Mouse (Mus musculus): ENCODE measurements around the gene Zfp459. TPM values are rescaled to one million over a fixed set of nuclear protein-coding genes. Genes with fewer than 3 reads are reported as not detected.
"Not testable (repeated sequence)": the region's sequence is repeated elsewhere in the genome, so short reads cannot be mapped to it uniquely, and the experiment has no call there.

Zfp459 gene
- polyA plus RNA-seq, 1 experiment from 2014 or later = 0.46 TPM

DNA sequence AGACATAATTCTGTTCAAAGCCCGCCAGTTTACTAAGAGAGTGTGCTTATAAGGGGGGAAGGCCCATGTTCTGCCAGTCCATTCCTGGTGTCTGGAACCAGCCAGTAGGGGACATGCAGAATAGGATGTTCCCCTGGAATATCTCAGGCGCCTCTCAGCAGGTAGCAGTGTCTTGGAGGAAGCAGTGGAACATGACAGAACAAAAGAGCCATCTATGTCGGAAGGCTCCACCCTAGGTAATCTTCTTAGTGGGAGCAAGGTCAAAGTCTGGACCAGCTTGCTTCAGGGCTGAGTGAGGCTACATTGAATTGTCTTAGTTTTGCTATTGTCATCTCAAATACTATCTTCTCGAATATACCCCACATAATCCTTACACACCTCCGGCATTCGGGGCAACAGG, 5.5 kb downstream of the Zfp459 start:
- Histone ChIP-seq H3K4me1 (peaks cover 1% of the 10 kb centered on the region; the same call in 1 of the 2 replicates), H3K9ac (replicated peaks) (no peak overlapping the region), H3K27me3 (no peaks in the 10 kb centered on the region), H3K9me3 (no peaks in the 10 kb centered on the region), H3K27ac (replicated peaks) (no peak overlapping the region), H3K36me3 (no peaks in the 10 kb centered on the region), H3K4me3 (no peak overlapping the region), H3K4me2 (replicated peaks) (no peak overlapping the region)
- 85% methylated on average over 6 of the region's 6 CpGs for WGBS
- ATAC-seq (ENCODE audit: low FRiP score, low read depth) = no peak

DNA sequence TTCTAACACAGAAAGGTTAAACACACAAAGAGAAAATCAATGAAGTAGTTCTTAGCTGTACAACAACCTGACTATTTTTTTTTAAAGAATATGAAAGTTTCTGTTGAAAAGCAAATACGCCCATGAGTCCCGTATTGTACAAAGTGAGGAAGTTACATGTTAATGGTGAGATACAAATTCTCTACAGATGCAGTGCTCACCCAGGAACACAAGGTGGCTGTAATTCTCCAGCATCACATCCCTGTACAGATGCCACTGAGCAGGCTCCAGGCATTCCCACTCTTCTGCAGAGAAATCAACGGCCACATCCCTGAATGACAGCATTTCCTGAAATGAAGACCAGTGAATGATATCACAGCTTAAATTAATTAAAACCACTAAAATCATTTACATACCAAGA, 7.6 kb downstream of the Zfp459 start:
- ATAC-seq (ENCODE audit: low FRiP score, low read depth); H3K9ac ChIP-seq (replicated peaks); H3K27me3 ChIP-seq; H3K9me3 ChIP-seq; H3K4me3 ChIP-seq; H3K4me2 ChIP-seq (replicated peaks); H3K4me1 ChIP-seq; H3K27ac ChIP-seq (replicated peaks); H3K36me3 ChIP-seq: not testable (repeated sequence)
- 73% methylated on average over 3 of the region's 3 CpGs for WGBS

DNA sequence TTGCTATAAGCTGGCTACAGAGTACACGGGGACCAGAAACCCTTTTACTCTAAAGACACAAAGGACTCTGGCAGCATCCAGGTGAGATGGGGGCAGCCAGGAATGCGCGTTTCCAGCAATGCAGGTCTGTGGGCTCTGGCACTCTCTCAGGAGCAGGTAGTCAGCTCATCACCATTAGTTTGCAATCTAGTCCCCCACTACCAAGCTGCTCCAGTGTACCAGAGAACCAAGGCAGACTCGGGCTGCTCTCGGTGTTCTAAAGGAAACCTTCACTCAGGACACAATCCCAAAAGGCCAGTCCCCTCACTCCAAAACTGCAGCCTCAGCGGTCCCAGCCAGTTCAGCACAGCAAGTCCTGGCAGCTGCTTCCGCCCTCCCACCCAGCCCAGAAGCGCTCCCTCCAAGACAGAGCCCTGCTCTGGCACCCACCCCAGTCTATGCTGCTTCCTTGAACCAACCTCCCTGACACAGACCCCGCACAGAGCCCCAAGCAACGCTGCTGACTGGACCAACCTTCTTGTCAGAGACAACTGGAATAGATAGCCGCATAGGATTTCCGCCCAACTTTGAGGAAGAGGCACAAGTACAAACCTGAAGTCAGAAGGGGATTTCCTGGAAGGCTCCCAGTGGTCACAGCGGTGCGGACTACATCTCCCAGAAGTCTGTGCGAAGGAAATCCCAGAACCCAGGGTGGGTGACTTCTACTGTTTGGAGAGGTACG, 21.9 kb downstream of the Zfp459 start, which contains the start of gene Zfp429:
Gene Zfp429, minus strand, starts transcription at position 637 of the 721 bp plus-strand sequence.
- peak; percentile 97 for ATAC-seq (ENCODE audit: low FRiP score, low read depth)
- Histone ChIP-seq H3K4me2 (replicated peaks) (peak within 1 kb of the TSS; percentile 69), H3K4me3 (peak within 1 kb of the TSS; percentile 60), H3K9ac (replicated peaks) (peak within 1 kb of the TSS; percentile 60; the same call in 1 of the 2 replicates)
- not testable (repeated sequence) for H3K36me3 ChIP-seq; H3K27me3 ChIP-seq; H3K4me1 ChIP-seq; H3K27ac ChIP-seq (replicated peaks); H3K9me3 ChIP-seq
- WGBS = 3% methylated on average over 16 of the region's 16 CpGs

DNA sequence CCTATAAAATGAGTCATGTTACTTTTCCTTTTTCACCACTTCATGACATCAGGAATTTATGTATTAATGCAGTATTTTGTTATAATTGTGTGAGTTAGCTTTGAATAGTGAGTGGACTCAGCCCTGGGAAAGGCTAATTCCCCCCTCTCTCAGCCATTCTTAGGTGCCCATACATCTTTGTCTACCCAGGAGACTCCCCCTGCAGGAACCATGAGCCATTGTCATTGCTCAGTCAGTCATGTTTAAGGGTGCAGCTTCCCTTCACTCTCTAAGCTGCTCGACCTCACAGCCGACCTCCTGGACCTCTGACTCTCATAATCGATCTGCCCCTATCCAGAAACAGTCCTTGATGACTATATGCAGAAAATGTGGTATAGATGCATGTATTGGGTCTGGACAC, 45.0 kb downstream of the Zfp459 start:
- 61% methylated on average over 3 of the region's 3 CpGs for WGBS
- H3K9me3 ChIP-seq; ATAC-seq (ENCODE audit: low FRiP score, low read depth); H3K27me3 ChIP-seq; H3K36me3 ChIP-seq; H3K4me3 ChIP-seq; H3K9ac ChIP-seq (replicated peaks); H3K27ac ChIP-seq (replicated peaks); H3K4me1 ChIP-seq; H3K4me2 ChIP-seq (replicated peaks): not testable (repeated sequence)

DNA sequence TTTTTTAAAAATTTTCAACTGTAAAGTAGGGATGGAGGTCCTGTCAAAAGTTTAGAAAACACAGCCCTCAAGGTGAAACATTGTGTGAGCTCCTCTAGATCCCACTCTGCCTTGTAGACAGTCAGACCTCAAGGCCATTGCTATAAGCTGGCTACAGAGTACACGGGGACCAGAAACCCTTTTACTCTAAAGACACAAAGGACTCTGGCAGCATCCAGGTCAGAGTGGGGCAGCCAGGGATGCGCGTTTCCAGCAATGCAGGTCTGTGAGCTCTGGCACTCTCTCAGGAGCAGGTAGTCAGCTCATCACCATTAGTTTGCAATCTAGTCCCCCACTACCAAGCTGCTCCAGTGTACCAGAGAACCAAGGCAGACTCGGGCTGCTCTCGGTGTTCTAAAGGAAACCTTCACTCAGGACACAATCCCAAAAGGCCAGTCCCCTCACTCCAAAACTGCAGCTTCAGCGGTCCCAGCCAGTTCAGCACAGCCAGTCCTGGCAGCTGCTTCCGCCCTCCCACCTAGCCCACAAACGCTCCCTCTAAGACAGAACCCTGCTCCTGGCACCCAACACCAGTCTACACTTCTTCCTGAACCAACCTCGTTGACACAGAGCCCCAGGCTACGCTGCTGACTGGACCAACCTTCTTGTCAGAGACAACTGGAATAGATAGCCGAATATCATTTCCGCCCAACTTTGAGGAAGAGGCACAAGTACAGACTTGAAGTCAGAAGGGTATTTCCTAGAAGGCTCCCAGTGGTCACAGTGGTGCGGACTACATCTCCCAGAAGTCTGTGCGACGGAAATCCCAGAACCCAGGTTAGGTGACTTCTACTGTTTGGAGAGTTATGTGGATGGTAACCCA, 45.9 kb downstream of the Zfp459 start, which contains the start of the genes Gm28041 and Zfp456:
Gene Gm28041, minus strand, starts transcription at position 684 of the 862 bp plus-strand sequence.
Gene Zfp456, minus strand, starts transcription at position 761 of the 862 bp plus-strand sequence.
- not testable (repeated sequence) for H3K27me3 ChIP-seq; H3K9me3 ChIP-seq; H3K36me3 ChIP-seq; H3K27ac ChIP-seq (replicated peaks); H3K4me1 ChIP-seq
- WGBS = 15% methylated on average over 14 of the region's 15 CpGs
- Histone ChIP-seq H3K4me3 (peak within 1 kb of the TSS; percentile 39), H3K9ac (replicated peaks) (peak within 1 kb of the TSS; percentile 46; the same call in 1 of the 2 replicates), H3K4me2 (replicated peaks) (peak within 1 kb of the TSS; percentile 53)
- ATAC-seq (ENCODE audit: low FRiP score, low read depth) = peak; percentile 87

DNA sequence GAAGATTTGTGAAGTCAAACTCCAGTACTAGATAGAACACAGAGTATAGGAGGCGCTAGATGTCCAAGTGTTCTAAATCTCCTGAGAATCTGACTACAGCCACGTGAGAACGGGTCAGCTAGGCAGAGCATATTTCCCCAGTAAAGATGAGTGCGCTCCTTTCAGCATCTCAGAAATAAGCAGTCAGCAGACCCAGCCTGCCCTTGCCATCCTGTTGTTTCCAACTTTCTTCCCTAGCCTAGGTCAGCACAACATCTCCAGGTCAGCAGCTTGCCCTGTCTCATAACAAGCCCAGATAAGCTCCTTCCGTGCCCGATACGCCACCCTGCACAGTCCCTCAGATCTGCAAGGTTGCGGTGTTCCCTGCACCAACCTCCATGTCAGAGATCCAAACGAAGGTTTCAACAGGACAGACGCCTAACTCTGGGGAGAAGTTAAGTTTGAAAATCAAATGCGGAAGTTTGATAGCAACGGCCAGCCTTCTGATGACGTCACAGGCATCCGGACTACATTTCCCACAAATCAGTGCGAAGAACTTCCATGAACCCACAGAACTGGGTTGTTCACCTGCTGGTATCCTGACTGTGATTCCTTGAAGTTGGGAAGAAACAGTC, 61.0 kb downstream of the Zfp459 start, which contains the start of the genes Gm28044 and Zfp953:
Gene Gm28044, minus strand, starts transcription at position 406 of the 614 bp plus-strand sequence.
Gene Zfp953, minus strand, starts transcription at position 475 of the 614 bp plus-strand sequence.
- Histone ChIP-seq H3K4me1 (peaks cover 7% of the 10 kb centered on the region; the same call in 1 of the 2 replicates), H3K4me2 (replicated peaks) (peak within 1 kb of the TSS; percentile 61), H3K27me3 (no peaks in the 10 kb centered on the region), H3K27ac (replicated peaks) (no peak within 1 kb of the TSS), H3K4me3 (peak within 1 kb of the TSS; percentile 76), H3K9ac (replicated peaks) (peak within 1 kb of the TSS; percentile 53), H3K36me3 (no peaks in the 10 kb centered on the region), H3K9me3 (no peaks in the 10 kb centered on the region)
- peak; percentile 95 for ATAC-seq (ENCODE audit: low FRiP score, low read depth)
- WGBS = under 1% methylated on average over 15 of the region's 15 CpGs

Other genes with a start within 250 kb of the Zfp459 start
- gene Rsl1, start 248.2 kb downstream of the Zfp459 start, polyA plus RNA-seq (2016; fragmentation: Nextera tagmentation; extraction: Ambion mirVana) = 4.8 and 5.1 TPM in 2 replicates
- gene Zfp455, start 226.9 kb downstream of the Zfp459 start, polyA plus RNA-seq (2016; fragmentation: Nextera tagmentation; extraction: Ambion mirVana) = 0.83 and 1.7 TPM in 2 replicates
- 2.7 and 3.3 TPM in 2 replicates for gene Zfp458, start 143.0 kb downstream of the Zfp459 start, polyA plus RNA-seq (2016; fragmentation: Nextera tagmentation; extraction: Ambion mirVana)
- gene Zfp457, start 114.9 kb downstream of the Zfp459 start, polyA plus RNA-seq (2016; fragmentation: Nextera tagmentation; extraction: Ambion mirVana) = 0.41 and 0.71 TPM in 2 replicates
- gene Zfp595, start 88.8 kb downstream of the Zfp459 start, polyA plus RNA-seq (2016; fragmentation: Nextera tagmentation; extraction: Ambion mirVana) = 1.5 and 1.9 TPM in 2 replicates
- 0.84 TPM in 1 of 2 replicates, not detected in the other for gene Gm28044, start 60.9 kb downstream of the Zfp459 start, polyA plus RNA-seq (2016; fragmentation: Nextera tagmentation; extraction: Ambion mirVana)
- 0.94 and 0.98 TPM in 2 replicates for gene Zfp953, start 60.8 kb downstream of the Zfp459 start, polyA plus RNA-seq (2016; fragmentation: Nextera tagmentation; extraction: Ambion mirVana)
- gene Gm28041, start 45.7 kb downstream of the Zfp459 start, polyA plus RNA-seq (2016; fragmentation: Nextera tagmentation; extraction: Ambion mirVana) = 0.29 TPM in 1 of 2 replicates, not detected in the other
- 0.83 and 1.2 TPM in 2 replicates for gene Zfp456, start 45.6 kb downstream of the Zfp459 start, polyA plus RNA-seq (2016; fragmentation: Nextera tagmentation; extraction: Ambion mirVana)
- 2.9 and 4.3 TPM in 2 replicates for gene Zfp429, start 21.6 kb downstream of the Zfp459 start, polyA plus RNA-seq (2016; fragmentation: Nextera tagmentation; extraction: Ambion mirVana)
- 6.0 and 6.8 TPM in 2 replicates for gene Zfp874a, start 30.2 kb upstream of the Zfp459 start, polyA plus RNA-seq (2016; fragmentation: Nextera tagmentation; extraction: Ambion mirVana)
- 2.0 and 2.7 TPM in 2 replicates for gene Zfp874b, start 62.8 kb upstream of the Zfp459 start, polyA plus RNA-seq (2016; fragmentation: Nextera tagmentation; extraction: Ambion mirVana)
- gene Zfp58, start 79.1 kb upstream of the Zfp459 start, polyA plus RNA-seq (2016; fragmentation: Nextera tagmentation; extraction: Ambion mirVana) = 16.7 and 16.8 TPM in 2 replicates
- gene Gm26965, start 104.7 kb upstream of the Zfp459 start, polyA plus RNA-seq (2016; fragmentation: Nextera tagmentation; extraction: Ambion mirVana) = 0.22 and 0.46 TPM in 2 replicates
- gene Zfp87, start 104.8 kb upstream of the Zfp459 start, polyA plus RNA-seq (2016; fragmentation: Nextera tagmentation; extraction: Ambion mirVana) = 32.7 and 36.7 TPM in 2 replicates
- 17.7 and 19.6 TPM in 2 replicates for gene Zfp748, start 132.4 kb upstream of the Zfp459 start, polyA plus RNA-seq (2016; fragmentation: Nextera tagmentation; extraction: Ambion mirVana)
- 3.4 and 4.1 TPM in 2 replicates for gene Zfp729b, start 188.3 kb upstream of the Zfp459 start, polyA plus RNA-seq (2016; fragmentation: Nextera tagmentation; extraction: Ambion mirVana)
- 0.29 TPM in 1 of 2 replicates, not detected in the other for gene Gm49345, start 216.4 kb upstream of the Zfp459 start, polyA plus RNA-seq (2016; fragmentation: Nextera tagmentation; extraction: Ambion mirVana)
- gene Zfp729a, start 216.4 kb upstream of the Zfp459 start, polyA plus RNA-seq (2016; fragmentation: Nextera tagmentation; extraction: Ambion mirVana) = 3.0 and 4.7 TPM in 2 replicates